ENCODE assay signal across 30 mouse cellular contexts in genomic region chr4:91028013-91028626, GRCm38 (mm10).
DNase-seq lines count a peak whose midpoint lies in the region; ATAC-seq lines count a peak whose summit lies in the region.
"Had no signal": no experiment of that assay in that cellular context is flagged by ENCODE, and none has a peak within 500 bp of the region (broad histone marks: within the 10 kb centered on the region; RNA-seq: fewer than 3 reads in every experiment).

No protein-coding gene starts in this region.

- H3K4me2 ChIP-seq in forebrain, embryonic 14.5 days (ENCODE audit: low read length): no peak overlapping the region
- H3K4me2 ChIP-seq in forebrain, embryonic 11.5 days (ENCODE audit: low read depth, low read length, severe bottlenecking): no peak overlapping the region
- no peak overlapping the region for H3K4me2 ChIP-seq in hindbrain, embryonic 14.5 days (replicated peaks)
- no peak overlapping the region for H3K4me2 ChIP-seq in hindbrain, embryonic 12.5 days (replicated peaks)
- no peak overlapping the region for H3K4me2 ChIP-seq in neural tube, embryonic 15.5 days
- H3K4me2 ChIP-seq: embryonic facial prominence, embryonic 15.5 days; heart, embryonic 12.5 days; kidney, embryonic 15.5 days; limb, embryonic 12.5 days; liver, embryonic 15.5 days; lung, embryonic 14.5 days; neural tube, embryonic 13.5 days had no signal

- peak; percentile 28 for DNase-seq in forebrain, embryonic 14.5 days (ENCODE audit: low spot score)
- DNase-seq in forebrain, embryonic 11.5 days (ENCODE audit: low spot score): no peak
- peak; percentile 31 for DNase-seq in hindbrain, embryonic 14.5 days (ENCODE audit: low spot score)
- DNase-seq in neural tube, embryonic 10.5 days (ENCODE audit: extremely low spot score, low spot score): no peak
- DNase-seq in gastrocnemius, postnatal 4 days (ENCODE audit: low spot score in 2 of 2): no peak
- DNase-seq: adrenal gland, adult 8-10 months; cerebellum, adult 8-10 months; cerebellum, postnatal 25 days; gastrocnemius, postnatal 36 days; heart, adult 2 months; heart, postnatal 4 days; kidney, adult 18-20 months; kidney, postnatal 25 days; lung, embryonic 14.5 days; lung, postnatal 14 days; right cerebral cortex, postnatal 25 days; spleen, adult 18-20 months; thymus, postnatal 14 days had no signal

- no peak overlapping the region for H3K4me3 ChIP-seq in forebrain, embryonic 14.5 days (ENCODE audit: low read depth, low read length)
- no peak overlapping the region for H3K4me3 ChIP-seq in forebrain, embryonic 11.5 days (ENCODE audit: low read depth, low read length)
- no peak overlapping the region for H3K4me3 ChIP-seq in hindbrain, embryonic 14.5 days (replicated peaks; ENCODE audit: low read length)
- H3K4me3 ChIP-seq in hindbrain, embryonic 12.5 days: no peak overlapping the region
- no peak overlapping the region for H3K4me3 ChIP-seq in neural tube, embryonic 15.5 days (replicated peaks)
- H3K4me3 ChIP-seq: embryonic facial prominence, embryonic 10.5 days; embryonic facial prominence, embryonic 15.5 days; heart, adult 2 months; heart, embryonic 12.5 days; kidney, embryonic 15.5 days; left cerebral cortex, adult 2 months; limb, embryonic 12.5 days; liver, embryonic 15.5 days; neural tube, embryonic 13.5 days had no signal

- no peaks in the 10 kb centered on the region for H3K27me3 ChIP-seq in forebrain, embryonic 14.5 days (replicated peaks; ENCODE audit: control insufficient read depth, insufficient read depth, low read length)
- no peaks in the 10 kb centered on the region for H3K27me3 ChIP-seq in forebrain, embryonic 11.5 days (ENCODE audit: control insufficient read depth, insufficient read depth, low read length)
- H3K27me3 ChIP-seq in hindbrain, embryonic 14.5 days (ENCODE audit: control insufficient read depth, insufficient read depth, low read length): no peaks in the 10 kb centered on the region
- H3K27me3 ChIP-seq in hindbrain, embryonic 12.5 days: no peaks in the 10 kb centered on the region
- no peaks in the 10 kb centered on the region for H3K27me3 ChIP-seq in neural tube, embryonic 15.5 days (replicated peaks)
- H3K27me3 ChIP-seq: CH12.LX; embryonic facial prominence, embryonic 15.5 days; heart, embryonic 12.5 days; kidney, embryonic 15.5 days; limb, embryonic 12.5 days; liver, embryonic 15.5 days; neural tube, embryonic 13.5 days had no signal

- no peaks in the 10 kb centered on the region for H3K36me3 ChIP-seq in forebrain, embryonic 14.5 days (ENCODE audit: control insufficient read depth, insufficient read depth, low read length)
- H3K36me3 ChIP-seq in forebrain, embryonic 11.5 days (ENCODE audit: control insufficient read depth, insufficient read depth, low read length): no peaks in the 10 kb centered on the region
- H3K36me3 ChIP-seq in hindbrain, embryonic 14.5 days (replicated peaks; ENCODE audit: control insufficient read depth, insufficient read depth): no peaks in the 10 kb centered on the region
- H3K36me3 ChIP-seq in hindbrain, embryonic 12.5 days: no peaks in the 10 kb centered on the region
- H3K36me3 ChIP-seq in neural tube, embryonic 15.5 days: no peaks in the 10 kb centered on the region
- H3K36me3 ChIP-seq: embryonic facial prominence, embryonic 10.5 days; embryonic facial prominence, embryonic 15.5 days; heart, embryonic 12.5 days; kidney, embryonic 15.5 days; limb, embryonic 12.5 days; liver, embryonic 15.5 days; neural tube, embryonic 13.5 days had no signal

- H3K9me3 ChIP-seq in forebrain, embryonic 14.5 days (replicated peaks; ENCODE audit: control insufficient read depth, low read length): no peaks in the 10 kb centered on the region
- no peaks in the 10 kb centered on the region for H3K9me3 ChIP-seq in forebrain, embryonic 11.5 days (ENCODE audit: control insufficient read depth, low read length)
- H3K9me3 ChIP-seq in hindbrain, embryonic 14.5 days (ENCODE audit: control insufficient read depth, low read length): no peaks in the 10 kb centered on the region
- no peaks in the 10 kb centered on the region for H3K9me3 ChIP-seq in hindbrain, embryonic 12.5 days (replicated peaks)
- no peaks in the 10 kb centered on the region for H3K9me3 ChIP-seq in neural tube, embryonic 15.5 days (replicated peaks)
- H3K9me3 ChIP-seq: embryonic facial prominence, embryonic 10.5 days; embryonic facial prominence, embryonic 15.5 days; heart, embryonic 12.5 days; kidney, embryonic 15.5 days; limb, embryonic 12.5 days; liver, embryonic 15.5 days; neural tube, embryonic 13.5 days had no signal

- ATAC-seq in forebrain, embryonic 14.5 days: no peak
- no peak for ATAC-seq in forebrain, embryonic 11.5 days (replicated peaks; ENCODE audit: low FRiP score)
- peak; percentile 62 for ATAC-seq in hindbrain, embryonic 14.5 days (ENCODE audit: low FRiP score)
- no peak for ATAC-seq in hindbrain, embryonic 12.5 days (ENCODE audit: low FRiP score)
- ATAC-seq in neural tube, embryonic 15.5 days (ENCODE audit: low FRiP score): peak; percentile 55; the same call in 1 of the 2 replicates
- ATAC-seq: activated CD4-positive, CD25-positive, alpha-beta regulatory T cell, adult 4 months had no signal

- H3K4me1 ChIP-seq in forebrain, embryonic 14.5 days (ENCODE audit: control insufficient read depth, insufficient read depth, low read length): no peaks in the 10 kb centered on the region
- H3K4me1 ChIP-seq in forebrain, embryonic 11.5 days (replicated peaks; ENCODE audit: control insufficient read depth, insufficient read depth, low read length): no peaks in the 10 kb centered on the region
- no peaks in the 10 kb centered on the region for H3K4me1 ChIP-seq in hindbrain, embryonic 14.5 days (replicated peaks; ENCODE audit: control insufficient read depth, insufficient read depth, low read length)
- no peaks in the 10 kb centered on the region for H3K4me1 ChIP-seq in hindbrain, embryonic 12.5 days
- H3K4me1 ChIP-seq in neural tube, embryonic 15.5 days: no peaks in the 10 kb centered on the region
- H3K4me1 ChIP-seq: embryonic facial prominence, embryonic 10.5 days; embryonic facial prominence, embryonic 15.5 days; heart, embryonic 12.5 days; kidney, embryonic 15.5 days; limb, embryonic 12.5 days; liver, embryonic 15.5 days; neural tube, embryonic 13.5 days had no signal

- H3K9ac ChIP-seq in forebrain, embryonic 14.5 days (ENCODE audit: low read length): no peak overlapping the region
- no peak overlapping the region for H3K9ac ChIP-seq in forebrain, embryonic 11.5 days (ENCODE audit: low read length)
- H3K9ac ChIP-seq in hindbrain, embryonic 14.5 days: no peak overlapping the region
- H3K9ac ChIP-seq in hindbrain, embryonic 12.5 days: no peak overlapping the region
- no peak overlapping the region for H3K9ac ChIP-seq in neural tube, embryonic 15.5 days (replicated peaks)
- H3K9ac ChIP-seq: embryonic facial prominence, embryonic 15.5 days; heart, embryonic 12.5 days; kidney, embryonic 15.5 days; limb, embryonic 12.5 days; liver, embryonic 15.5 days; lung, embryonic 14.5 days; neural tube, embryonic 13.5 days had no signal

- 88% methylated on average over 6 of the region's 6 CpGs for WGBS in forebrain, embryonic 14.5 days
- 88% methylated on average over 6 of the region's 6 CpGs for WGBS in forebrain, embryonic 11.5 days
- 74% methylated on average over 6 of the region's 6 CpGs for WGBS in hindbrain, embryonic 14.5 days
- WGBS in hindbrain, embryonic 12.5 days: 90% methylated on average over 6 of the region's 6 CpGs
- 76% methylated on average over 6 of the region's 6 CpGs for WGBS in neural tube, embryonic 15.5 days

- no peak overlapping the region for H3K27ac ChIP-seq in forebrain, embryonic 14.5 days (ENCODE audit: low read depth, low read length)
- H3K27ac ChIP-seq in forebrain, embryonic 11.5 days (ENCODE audit: low read depth, low read length): no peak overlapping the region
- no peak overlapping the region for H3K27ac ChIP-seq in hindbrain, embryonic 14.5 days
- no peak overlapping the region for H3K27ac ChIP-seq in hindbrain, embryonic 12.5 days
- H3K27ac ChIP-seq in neural tube, embryonic 15.5 days (replicated peaks): no peak overlapping the region
- H3K27ac ChIP-seq: embryonic facial prominence, embryonic 10.5 days; embryonic facial prominence, embryonic 15.5 days; heart, adult 2 months; kidney, embryonic 15.5 days; left cerebral cortex, adult 2 months; limb, embryonic 12.5 days; liver, embryonic 15.5 days; neural tube, embryonic 13.5 days had no signal

Comparison
In these comparisons a context has a peak if more than half of its experiments do, and no peak if none do; other contexts are left out.
1. ATAC-seq: peak in hindbrain, embryonic 14.5 days (single experiment) and neural tube, embryonic 15.5 days (single experiment); none in forebrain, embryonic 14.5 days (single experiment), forebrain, embryonic 11.5 days (single experiment) and hindbrain, embryonic 12.5 days (single experiment).
2. DNase-seq: peak in forebrain, embryonic 14.5 days (single experiment) and hindbrain, embryonic 14.5 days (single experiment); none in forebrain, embryonic 11.5 days (single experiment), neural tube, embryonic 10.5 days (single experiment) and gastrocnemius, postnatal 4 days (0 of 2).